Mouse (Mus musculus): Measurements from ENCODE around the gene Gm29776.

The Gm29776 gene

DNA sequence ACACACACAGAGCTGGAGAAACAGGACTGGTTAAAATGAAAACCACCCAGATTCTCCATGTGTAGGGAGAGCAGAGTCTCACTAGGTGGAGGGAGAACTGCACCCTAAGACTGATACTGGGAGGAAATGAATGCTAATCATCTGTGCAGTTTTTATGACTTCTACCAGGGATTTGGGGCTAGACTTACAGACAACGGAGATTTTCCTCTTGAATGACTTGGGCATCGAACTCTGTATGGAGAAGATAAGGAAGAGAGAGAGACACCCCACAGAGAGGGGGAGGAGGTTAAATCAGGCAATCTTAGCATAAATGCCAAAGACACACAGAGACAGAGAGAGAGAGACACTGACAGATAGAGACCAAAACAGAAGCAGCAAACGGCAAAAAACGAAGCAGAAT is 50.7 kb downstream of the Gm29776 start:
- no peak for DNase-seq

DNA sequence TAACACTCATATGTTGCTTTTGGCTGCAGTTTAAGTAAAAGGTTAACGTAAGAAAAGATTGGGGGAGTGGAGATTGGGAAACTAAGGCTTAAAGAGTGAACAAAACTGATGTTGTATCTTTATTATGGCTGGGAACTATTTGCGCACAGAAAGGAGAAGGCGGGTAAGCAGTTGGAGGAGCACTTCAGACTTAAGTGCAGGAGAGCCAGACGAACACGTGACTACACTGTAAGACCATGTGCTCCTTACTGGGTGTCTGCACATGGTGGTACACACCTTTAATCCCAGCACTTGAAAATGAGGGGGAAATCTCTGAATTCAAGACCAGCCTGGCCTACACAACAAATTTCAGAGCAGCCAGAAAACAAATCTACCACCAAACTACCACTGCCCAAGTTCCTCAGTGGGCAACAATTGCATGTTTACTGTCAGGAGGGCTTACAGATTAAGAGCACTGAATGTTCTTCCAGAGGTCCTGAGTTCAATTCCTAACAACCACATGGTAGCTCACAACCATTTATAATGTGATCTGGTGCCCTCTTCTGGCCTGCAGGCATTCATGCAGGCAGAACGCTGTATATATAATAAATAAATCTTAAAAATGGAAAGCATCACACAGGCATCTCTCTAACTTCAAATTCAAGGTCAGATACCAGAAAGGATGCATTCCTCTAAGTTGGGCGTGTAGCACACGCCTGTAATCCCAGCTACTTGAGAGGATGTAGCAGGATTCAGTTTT is 51.6 kb downstream of the Gm29776 start:
- DNase-seq, result no peak

DNA sequence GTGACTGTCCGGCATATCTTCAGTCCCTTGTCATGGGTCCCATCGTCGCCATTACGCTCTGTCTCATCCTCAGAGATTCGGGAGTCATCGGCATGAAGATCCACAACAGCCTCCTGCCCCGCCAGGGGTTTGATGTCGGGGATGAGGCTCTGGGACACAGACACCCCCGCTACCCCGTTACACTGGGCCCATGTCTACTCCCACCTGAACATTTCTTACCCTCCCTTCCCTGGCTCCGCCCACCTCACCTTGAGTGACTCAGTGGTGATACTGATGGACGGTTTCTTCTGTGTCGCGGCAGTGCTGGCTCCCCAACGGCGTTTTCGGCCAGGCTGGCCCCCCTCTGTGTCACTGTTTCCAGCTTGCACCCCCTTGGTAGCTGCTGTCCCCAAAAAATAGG is 52.2 kb downstream of the Gm29776 start:
- no peak for DNase-seq

GRCm38 (mm10) chr14:54644294-54644693 is 54.3 kb downstream of the Gm29776 start:
- DNase-seq, result no peak

DNA sequence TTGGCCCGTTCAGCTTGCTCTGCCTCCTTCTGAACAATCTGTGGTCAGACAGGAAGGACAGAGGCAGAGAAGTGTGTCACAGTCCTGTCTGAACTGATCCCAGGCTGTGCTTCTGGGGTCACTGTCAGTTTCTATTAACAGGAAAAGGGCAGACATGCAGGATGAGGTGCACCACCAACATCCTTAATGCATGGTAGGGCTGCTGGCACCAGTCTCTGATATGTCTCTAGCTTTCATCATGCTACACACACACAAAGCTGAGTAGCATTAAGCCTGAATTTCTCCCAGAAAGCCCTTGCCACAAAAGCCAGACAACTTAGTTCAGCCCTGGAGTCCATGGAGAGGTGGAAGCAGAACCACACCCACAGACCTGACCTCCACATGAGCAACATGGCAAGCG is 55.6 kb downstream of the Gm29776 start:
- DNase-seq, result no peak
